Mouse (Mus musculus): Measurements from ENCODE around the gene Sgms1. TPM values are rescaled to one million over a fixed set of nuclear protein-coding genes. Genes with fewer than 3 reads are reported as not detected.
"Not testable (repeated sequence)": the region's sequence is repeated elsewhere in the genome, so short reads cannot be mapped to it uniquely, and the experiment has no call there.

The Sgms1 gene
- total RNA-seq, 2 experiments from 2014 or later: 53.8 to 62.8 TPM

GRCm38 (mm10) chr19:32152529-32152928, 237.0 kb downstream of the Sgms1 start:
- intact Hi-C loops (cut with DNase I): no loop called here
- no peak for DNase-seq
- no peak for TF ChIP-seq CTCF (IDR thresholded peaks at IDR 0.05)
- H3K27ac ChIP-seq: no peak overlapping the region
- no peak overlapping the region for H3K4me3 ChIP-seq

DNA sequence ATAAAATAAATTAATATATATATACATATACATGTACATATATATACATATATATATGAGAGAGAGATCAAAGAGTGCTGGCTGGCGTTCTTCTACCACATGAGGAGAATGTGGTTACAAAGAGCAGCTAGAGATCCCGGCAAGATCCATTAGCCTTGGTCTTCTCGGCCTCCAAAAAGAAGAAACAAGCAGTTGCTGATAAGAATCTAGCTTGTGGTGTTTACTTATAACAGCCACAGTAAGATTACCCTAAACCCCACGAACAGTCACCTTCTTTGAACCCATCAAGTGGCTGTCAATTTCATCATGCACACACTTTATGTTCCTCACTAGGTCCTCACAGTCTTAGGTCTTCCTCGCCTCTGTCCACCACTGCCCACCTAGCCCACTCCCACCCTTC, 240.8 kb downstream of the Sgms1 start:
- Histone ChIP-seq H3K4me3 (no peak overlapping the region), H3K27ac (no peak overlapping the region)
- intact Hi-C loops (cut with DNase I): no loop called here
- DNase-seq: no peak
- TF ChIP-seq CTCF (IDR thresholded peaks at IDR 0.05): no peak

GRCm38 (mm10) chr19:32142383-32142782, 247.1 kb downstream of the Sgms1 start:
- no peak for TF ChIP-seq CTCF (IDR thresholded peaks at IDR 0.05)

DNA sequence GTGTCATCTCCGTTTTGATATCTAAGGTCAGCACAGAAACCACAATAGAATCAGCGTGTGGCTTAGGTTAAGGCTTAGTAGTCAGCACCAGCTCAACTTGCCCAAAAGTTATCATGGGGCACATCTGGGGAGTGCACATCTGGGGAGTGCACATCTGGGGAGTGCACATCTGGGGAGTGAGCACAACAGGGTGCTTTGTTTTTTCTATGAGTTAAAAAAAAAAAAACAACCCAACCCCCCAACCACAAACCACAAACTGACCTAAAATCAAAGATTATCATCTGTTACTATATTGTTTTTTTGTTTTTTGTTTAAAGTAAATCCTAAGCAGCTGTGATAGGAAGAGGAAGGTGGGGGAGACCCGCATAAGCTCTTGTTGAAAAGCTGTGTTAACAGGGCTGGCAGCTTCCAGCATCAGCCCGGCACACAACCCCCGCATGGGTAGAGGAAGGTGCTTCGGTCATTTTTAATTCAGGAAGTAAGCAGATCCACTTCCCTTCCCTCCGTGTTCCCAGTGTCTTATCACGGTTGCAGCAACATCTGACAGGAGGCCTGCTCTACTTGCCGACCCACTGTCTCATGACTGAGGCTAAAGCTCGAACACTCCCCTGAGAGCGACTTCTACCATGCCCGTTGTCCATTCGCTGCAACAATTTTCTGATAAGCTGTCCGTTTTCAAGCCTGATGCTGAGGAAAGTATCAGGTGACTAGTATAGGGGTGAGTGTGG, 251.0 kb downstream of the Sgms1 start:
- H3K27ac ChIP-seq: 0 out of 2 replicates have a peak overlapping the region, but pooled peaks have one; percentile 0
- TF ChIP-seq CTCF (IDR thresholded peaks at IDR 0.05): no peak
- DNase-seq: no peak

More at GRCm38 (mm10) chr19:32142383-32142782, 247.1 kb downstream of the Sgms1 start:
- H3K27ac ChIP-seq: peak overlapping the region; percentile 1; the same call in 1 of the 2 replicates
- intact Hi-C loops (cut with DNase I): no loop called here
- DNase-seq: no peak
- H3K4me3 ChIP-seq: no peak overlapping the region

DNA sequence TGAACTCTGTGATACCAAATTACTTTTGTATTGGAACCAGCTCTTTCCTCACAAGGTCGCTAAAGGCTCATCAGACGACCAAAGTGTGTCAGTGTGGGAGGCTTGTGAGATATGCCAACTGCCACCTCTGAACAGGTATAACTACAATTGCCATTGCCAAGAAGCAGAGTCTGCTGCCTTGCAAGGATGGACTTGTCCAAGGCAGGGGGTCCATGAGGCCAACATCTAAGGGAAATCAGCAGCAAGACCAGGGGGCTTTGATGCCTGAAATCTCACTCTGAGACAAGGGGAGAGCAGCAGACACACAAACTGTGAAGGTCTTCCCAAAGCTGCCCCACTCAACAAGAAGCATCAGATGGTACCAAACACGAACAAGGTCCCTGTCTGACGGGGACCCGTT, 251.6 kb downstream of the Sgms1 start:
- H3K27ac ChIP-seq: no peak overlapping the region
- no peak overlapping the region for H3K4me3 ChIP-seq
- no peak for DNase-seq
- TF ChIP-seq CTCF (IDR thresholded peaks at IDR 0.05): no peak
- intact Hi-C loops (cut with DNase I): no loop called here

More for the DNA sequence above, 251.0 kb downstream of the Sgms1 start:
- intact Hi-C loops (cut with DNase I): no loop called here
- no peak overlapping the region for H3K4me3 ChIP-seq

DNA sequence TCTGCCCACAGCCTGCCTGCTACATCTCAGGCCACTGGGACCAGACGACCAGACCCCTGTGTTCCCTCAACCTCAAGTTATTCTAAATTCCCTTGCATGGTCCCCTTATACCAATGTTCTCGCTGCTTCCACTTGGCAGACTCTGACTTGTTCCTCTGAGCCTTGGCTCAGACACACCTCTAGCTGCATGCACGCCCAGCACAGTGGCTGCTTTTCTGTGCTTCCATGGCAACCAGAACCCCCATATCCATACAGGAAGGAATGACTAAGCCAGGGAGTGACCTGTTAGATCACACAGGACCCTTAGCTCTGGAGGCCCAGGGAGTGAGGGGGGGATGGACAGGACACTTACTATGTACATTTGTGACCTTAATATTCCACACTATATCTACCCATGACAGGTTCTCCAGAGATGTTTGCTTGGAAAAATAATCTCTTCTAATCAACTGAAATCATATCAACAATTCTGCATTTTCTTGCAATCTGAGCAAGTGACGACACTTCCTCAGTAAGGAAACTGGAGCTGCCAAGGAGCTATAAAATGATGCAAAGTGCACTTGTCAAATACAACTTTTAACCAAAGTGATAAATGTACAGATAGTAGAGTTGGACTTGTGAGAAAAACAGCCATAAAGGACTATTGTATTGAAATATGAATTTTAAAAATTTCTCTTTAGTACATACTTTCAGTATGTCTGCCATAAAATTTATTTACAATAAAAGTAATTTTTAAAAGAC, 252.5 kb downstream of the Sgms1 start:
- Histone ChIP-seq H3K27ac (no peak overlapping the region), H3K4me3 (no peak overlapping the region)
- peak; percentile 28 for DNase-seq
- TF ChIP-seq CTCF (IDR thresholded peaks at IDR 0.05): no peak
- intact Hi-C loops (cut with DNase I): no loop called here

- H3K27ac ChIP-seq; H3K4me3 ChIP-seq; DNase-seq; intact Hi-C loops (cut with DNase I): not testable (repeated sequence)
Observed at GRCm38 (mm10) chr19:32131707-32132488, 257.6 kb downstream of the Sgms1 start.

DNA sequence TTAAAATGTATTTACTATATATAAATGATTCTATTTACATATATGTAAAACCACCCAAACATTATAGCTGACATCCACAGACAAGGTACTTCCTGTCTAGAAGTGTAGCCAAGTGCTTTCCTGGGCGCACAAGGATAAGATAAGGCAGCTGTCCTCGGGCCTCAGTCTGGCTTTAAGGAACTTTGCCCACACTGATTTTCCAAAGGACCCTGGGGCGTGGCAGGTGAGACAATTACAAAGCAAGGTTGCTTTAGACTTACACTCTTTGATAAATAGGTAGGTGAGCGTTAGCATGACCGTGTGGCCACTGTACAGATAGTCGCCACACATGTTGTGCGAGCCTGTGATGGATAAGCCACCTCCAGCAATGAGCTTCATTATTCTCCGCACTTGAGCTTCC, 260.2 kb downstream of the Sgms1 start:
- intact Hi-C loops (cut with DNase I): loop anchor here (5.0 to 10.0 kb wide), 3 partner anchors 86 to 258 kb away; partner anchors contain the start of gene Sgms1
- Histone ChIP-seq H3K4me3 (no peak overlapping the region), H3K27ac (no peak overlapping the region)
- DNase-seq: no peak
- TF ChIP-seq CTCF (IDR thresholded peaks at IDR 0.05): no peak

DNA sequence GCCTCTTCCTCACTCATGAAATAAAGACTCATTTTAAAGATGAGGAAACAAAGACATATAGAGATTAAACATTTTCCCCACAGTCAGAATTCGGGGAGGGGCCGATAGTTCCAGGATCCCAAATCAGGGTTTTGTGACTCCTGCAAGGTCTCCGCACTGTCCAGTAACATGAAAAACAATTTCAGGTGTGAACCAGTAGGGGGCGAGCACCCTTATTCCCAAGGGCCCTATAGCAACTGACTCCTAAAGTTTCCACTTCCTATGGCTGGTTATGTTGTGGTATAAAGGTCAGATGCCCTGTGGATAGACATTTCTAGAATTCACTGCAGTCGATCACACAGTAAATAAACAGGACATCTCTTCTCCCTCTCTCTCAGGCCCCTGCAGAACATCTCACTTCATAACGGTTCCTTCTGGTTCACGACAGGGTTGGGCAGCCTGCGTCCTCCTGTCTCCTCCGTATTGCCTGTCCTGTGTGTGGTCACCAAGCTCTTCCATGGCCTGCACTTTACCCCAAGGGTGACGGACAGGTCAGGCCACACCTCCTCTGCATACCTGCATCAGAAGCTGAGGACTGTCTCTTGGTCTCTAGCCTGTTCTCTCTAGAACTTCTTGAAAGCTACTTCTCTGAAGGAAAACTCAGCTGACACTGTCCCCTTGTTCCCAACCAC, 262.2 kb downstream of the Sgms1 start:
- Histone ChIP-seq H3K4me3 (no peak overlapping the region), H3K27ac (no peak overlapping the region)
- DNase-seq: no peak
- intact Hi-C loops (cut with DNase I): loop anchor here (5.0 to 10.0 kb wide), 3 partner anchors 87 to 260 kb away; partner anchors contain the start of gene Sgms1
- TF ChIP-seq CTCF (IDR thresholded peaks at IDR 0.05): peak; percentile 72

- no peak for DNase-seq
- Histone ChIP-seq H3K4me3 (no peak overlapping the region), H3K27ac (peak overlapping the region; percentile 50)
- no peak for TF ChIP-seq CTCF (IDR thresholded peaks at IDR 0.05)
- intact Hi-C loops (cut with DNase I): loop anchor here (10.0 kb wide), 1 partner anchor 91 kb away; no protein-coding TSS in a partner anchor
Observed at GRCm38 (mm10) chr19:32124155-32124554, 265.4 kb downstream of the Sgms1 start.

GRCm38 (mm10) chr19:32123196-32123595, 266.3 kb downstream of the Sgms1 start:
- no peak overlapping the region for H3K4me3 ChIP-seq
- intact Hi-C loops (cut with DNase I): loop anchor here (10.0 kb wide), 1 partner anchor 92 kb away; no protein-coding TSS in a partner anchor
- TF ChIP-seq CTCF (IDR thresholded peaks at IDR 0.05): no peak

DNA sequence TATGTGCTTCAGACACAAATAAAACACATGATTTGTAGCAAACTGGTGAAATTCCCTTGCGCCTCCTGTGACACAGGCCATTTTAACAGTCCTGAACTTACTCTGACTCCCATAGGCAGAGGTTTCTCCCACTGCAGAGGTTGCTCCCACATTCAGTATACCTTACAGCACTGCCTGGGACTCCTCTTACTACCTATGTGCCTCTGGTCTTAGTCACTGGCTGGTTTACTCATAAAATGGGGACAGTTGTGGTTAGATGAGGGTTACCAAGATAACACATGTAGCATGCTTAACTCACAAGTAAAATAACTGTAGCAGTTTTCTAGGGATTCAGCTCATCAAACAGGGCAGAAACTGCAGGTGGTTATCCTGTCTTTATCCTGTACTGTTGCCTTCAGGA, 268.7 kb downstream of the Sgms1 start:
- no peak overlapping the region for H3K4me3 ChIP-seq
- intact Hi-C loops (cut with DNase I): loop anchor here (10.0 kb wide), 1 partner anchor 94 kb away; no protein-coding TSS in a partner anchor
- TF ChIP-seq CTCF (IDR thresholded peaks at IDR 0.05): no peak
- no peak for DNase-seq
- no peak overlapping the region for H3K27ac ChIP-seq

More at GRCm38 (mm10) chr19:32123196-32123595, 266.3 kb downstream of the Sgms1 start:
- no peak for DNase-seq
- H3K27ac ChIP-seq: no peak overlapping the region
